Mouse (Mus musculus): Measurements from ENCODE around the gene Zfp518a.

The Zfp518a gene

DNA sequence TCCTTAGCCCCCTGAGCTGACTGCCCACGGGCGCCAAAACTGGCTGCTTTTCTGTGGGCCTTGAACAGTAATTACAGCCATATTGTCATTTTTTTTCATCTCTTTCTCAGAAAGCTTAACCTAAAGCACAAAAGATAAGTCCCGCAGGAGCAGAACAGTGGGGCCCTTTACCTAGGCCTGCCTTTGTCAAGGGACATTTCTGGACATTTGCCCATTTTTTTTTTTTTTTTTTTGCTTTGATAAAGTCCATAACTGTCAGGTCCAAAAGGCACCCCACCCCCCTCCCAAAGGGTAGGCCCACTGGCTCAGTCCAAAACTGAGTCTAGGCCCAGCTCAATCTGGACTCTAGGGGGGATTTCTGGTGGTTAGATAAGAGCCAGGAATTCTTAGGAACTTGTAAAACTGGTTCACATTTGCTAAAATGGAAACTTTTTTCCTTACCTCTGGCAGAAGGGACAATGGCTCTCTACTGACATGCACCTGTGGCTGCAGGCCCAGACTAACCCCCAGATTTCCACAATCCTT is 69.9 kb downstream of the Zfp518a start:
- in situ Hi-C loops (cut with MboI; ENCODE audit: low pct_unique_long_range_greater_than_20kb in 1 of 2, low sequenced_read_pairs in 2 of 2, unreplicated experiment in 1 of 2) = no loop called here

DNA sequence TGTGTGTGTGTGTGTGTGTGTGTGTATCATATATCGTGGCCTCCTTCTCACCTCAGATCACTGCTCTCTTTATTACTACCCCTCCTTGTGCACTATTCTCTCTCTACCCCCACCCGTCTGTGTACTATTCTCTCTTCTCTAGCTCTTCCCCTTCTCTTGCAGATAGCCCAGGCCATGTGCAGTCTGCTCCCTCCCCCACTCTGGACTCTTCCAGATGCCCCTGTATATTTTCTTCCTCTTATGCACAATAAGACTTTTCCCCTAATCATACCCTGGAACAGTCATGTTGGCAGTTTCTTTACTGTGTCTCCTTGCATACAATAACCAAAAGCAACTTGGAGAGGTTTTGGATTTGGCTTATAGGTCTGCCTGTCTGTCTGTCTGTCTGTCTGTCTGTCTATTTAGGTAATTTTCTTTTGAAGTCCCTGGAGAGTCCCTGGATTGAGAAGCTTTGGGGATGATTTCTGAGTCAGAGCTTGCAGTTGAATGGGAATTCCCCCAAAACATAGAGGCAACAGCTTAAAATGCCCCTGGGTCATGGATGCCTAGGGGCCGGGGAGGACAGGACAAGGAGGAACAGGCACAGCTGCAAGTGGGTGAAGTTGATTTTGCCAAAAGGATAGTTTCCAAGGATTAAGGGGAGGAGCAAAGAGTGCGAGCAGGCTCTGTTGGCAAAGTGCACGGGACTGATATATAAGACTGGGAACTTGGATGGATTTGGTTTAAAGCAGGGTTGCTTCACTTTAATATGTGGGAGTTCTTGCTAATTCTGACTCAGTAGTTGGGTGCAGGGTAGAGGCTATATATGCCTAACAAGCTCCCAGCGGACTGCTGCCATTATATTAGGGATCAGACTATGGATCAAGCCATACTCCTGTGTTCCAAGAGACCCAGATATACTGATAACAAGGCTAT is 70.7 kb downstream of the Zfp518a start:
- in situ Hi-C loops (cut with MboI; ENCODE audit: low pct_unique_long_range_greater_than_20kb in 1 of 2, low sequenced_read_pairs in 2 of 2, unreplicated experiment in 1 of 2) = no loop called here

All from mouse embryonic stem cell (cell line).